Mouse (Mus musculus) megakaryocyte, embryonic 14.5 days (primary cell): ENCODE measurements around the gene Itfg2.

Experiments used
- FLI1 ChIP-seq: IDR thresholded peaks from 2 replicates; pipeline ENCODE4 v1.6.1; 2012; ENCODE audit warnings: low read length, inconsistent platforms, mixed read lengths
- GATA1 ChIP-seq: IDR thresholded peaks from 3 replicates; pipeline ENCODE4 v1.6.1; 2012; ENCODE audit warnings: mixed read lengths, low read length, inconsistent platforms, borderline replicate concordance

- TF ChIP-seq GATA1 (no peak), FLI1 (no peak)
Measured at GRCm38 (mm10) chr6:128381254-128381653, 43.5 kb downstream of the Itfg2 start.
